Mouse (Mus musculus): ENCODE data around the gene Vps9d1. TPM values are rescaled to one million over a fixed set of nuclear protein-coding genes. Genes with fewer than 3 reads are reported as not detected.
"Not testable (repeated sequence)": the region's sequence is repeated elsewhere in the genome, so short reads cannot be mapped to it uniquely, and the experiment has no call there.

Vps9d1 gene
- total RNA-seq, 2 experiments from 2014 or later, result 11.7 to 12.0 TPM

DNA sequence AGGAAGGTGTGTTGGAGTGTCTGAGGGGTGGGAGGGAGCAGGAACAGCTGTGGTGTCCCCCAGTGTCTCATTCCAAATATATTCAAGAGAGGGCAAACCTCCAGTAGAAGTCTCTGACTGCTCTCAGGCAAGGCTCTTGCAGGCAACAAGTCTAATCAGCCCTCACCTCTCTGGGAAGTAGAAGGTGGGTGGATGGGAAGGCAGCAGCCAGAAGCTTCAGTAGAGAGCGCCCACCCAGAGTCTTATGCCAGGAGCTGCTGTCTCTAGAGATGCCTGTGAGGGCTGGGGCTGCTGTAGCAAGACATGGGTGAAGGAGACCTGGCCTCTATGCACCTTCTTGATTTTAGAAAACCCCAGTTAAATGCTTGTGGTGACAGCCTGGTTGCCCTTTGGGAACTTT, 25.7 kb downstream of the Vps9d1 start:
- DNase-seq, result no peak
- intact Hi-C loops (cut with DNase I; ENCODE audit: low total_unique reads), result no loop called here

DNA sequence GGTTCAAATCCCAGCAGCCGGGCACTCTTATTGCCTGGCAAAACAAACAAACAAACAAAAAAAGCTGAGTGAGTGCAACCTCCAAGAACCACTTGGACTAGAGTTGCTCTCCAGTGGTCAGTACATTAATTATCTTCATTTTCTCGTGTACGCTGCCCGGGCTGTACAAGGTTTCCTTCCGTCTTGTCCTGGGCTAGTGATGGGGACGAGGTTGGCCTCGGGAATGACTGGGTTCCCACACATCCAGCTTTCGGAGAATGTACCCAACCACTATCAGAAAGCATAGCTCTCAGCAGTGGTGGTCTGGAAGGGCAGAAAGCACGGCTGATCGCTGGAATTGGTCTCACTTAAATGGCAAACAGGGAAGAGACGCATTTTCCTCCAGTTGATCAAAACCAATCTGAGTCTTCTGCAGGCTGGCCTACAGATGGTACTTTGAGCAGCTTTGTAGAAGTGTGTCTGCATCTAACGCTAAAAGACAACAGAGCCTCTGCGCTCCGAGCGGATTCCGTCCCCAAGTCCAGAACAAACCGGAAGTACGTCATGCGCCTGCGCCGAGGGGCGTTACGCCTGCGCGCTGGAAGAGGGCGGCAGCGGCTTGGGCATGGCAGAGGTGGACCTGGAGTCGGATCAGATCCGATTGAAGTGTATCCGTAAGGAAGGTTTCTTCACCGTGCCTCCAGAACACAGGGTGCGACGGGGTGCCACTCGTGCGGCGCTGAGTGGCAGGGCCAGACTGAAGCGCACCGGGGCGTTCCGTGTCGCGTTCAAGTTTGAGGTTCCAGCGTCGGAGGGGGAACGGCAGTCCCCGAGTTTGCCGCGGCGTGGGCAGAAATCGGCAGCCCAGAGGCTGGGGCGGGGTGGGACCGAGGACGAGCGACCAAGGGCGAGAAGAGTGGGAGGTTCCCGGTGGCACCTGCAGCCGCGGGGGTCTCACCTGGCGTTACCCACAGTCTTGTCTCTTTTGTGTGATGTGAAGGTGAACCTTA, 29.6 kb downstream of the Vps9d1 start, which contains the start of gene Cdk10:
TSS of gene Cdk10 (plus strand) at position 565 of the 989 bp plus-strand sequence.
- intact Hi-C loops (cut with DNase I; ENCODE audit: low total_unique reads), result no loop called here

DNA sequence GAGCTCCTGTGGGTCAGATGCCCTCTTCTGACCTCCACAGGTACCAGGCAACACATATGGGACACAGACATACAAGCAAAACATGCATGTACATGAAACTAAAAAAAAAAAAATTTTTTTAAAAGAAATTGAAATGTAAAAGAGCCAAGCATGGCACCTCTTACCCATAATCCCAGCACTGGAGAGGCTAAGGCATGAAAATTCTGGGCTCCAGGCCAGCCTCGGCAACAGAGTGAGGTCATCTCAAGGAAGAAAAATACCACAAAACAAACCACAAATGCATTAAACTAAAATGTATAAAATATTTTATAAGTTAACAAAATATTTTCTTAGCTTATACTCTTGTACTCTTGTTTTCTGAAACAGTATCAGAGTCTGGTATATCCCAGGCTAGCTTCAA, 33.2 kb downstream of the Vps9d1 start:
- intact Hi-C loops (cut with DNase I; ENCODE audit: low total_unique reads), result no loop called here
- DNase-seq, result no peak

More for the DNA sequence above, 29.6 kb downstream of the Vps9d1 start, which contains the start of gene Cdk10:
- peak; percentile 93 for DNase-seq

DNA sequence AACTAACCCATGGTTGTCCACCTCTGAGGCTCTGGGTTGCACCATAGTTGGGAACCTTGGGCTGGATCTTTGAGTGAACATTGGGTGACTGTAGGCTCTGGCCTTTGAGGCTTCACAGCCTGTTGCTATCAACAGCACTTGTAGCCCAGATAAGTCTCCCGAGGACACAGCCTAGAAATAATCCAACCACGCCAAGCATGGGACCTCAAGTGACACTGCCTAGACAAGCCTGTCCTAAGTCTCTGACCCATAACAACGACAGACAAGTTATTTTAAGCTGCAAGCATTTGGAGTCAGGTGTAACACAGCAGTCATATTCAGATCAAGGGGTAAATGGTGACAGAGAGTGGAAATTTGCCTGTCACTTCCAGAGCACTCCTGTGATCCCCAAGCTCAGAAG, 38.7 kb downstream of the Vps9d1 start:
- DNase-seq, result no peak
- intact Hi-C loops (cut with DNase I; ENCODE audit: low total_unique reads), result no loop called here

DNA sequence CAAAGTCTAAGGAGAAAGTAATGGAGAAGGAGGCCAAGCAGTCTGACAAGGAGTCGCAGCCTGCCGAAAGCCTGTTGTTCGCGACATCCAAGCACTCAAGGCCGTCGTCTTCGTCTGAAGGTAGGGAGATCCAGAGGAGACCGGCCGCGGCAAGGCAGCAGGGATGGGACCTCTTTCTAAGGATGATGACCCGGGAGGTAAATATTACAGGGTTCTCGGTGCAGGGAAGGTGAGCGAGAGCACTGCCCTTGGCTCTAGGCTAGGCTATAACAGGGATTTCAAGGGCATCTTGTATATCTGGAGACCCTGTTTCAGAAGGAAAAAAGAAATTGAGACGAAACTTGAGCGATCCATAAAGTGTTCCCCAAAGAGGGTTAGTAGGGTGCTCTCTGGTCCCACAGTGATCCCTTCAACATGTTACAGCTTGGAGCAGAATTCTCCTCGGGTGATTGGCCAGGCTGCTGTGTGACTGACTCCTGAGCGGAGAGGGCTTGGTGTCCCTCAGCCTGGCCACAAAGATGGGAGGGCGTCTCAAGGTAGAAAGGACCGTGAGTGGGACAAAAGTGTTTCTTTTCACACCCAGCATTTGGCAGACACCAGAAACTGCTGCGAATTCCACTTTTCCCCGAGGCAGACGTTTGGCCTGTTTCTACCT, 40.9 kb downstream of the Vps9d1 start:
- DNase-seq, result no peak
- intact Hi-C loops (cut with DNase I; ENCODE audit: low total_unique reads), result no loop called here

DNA sequence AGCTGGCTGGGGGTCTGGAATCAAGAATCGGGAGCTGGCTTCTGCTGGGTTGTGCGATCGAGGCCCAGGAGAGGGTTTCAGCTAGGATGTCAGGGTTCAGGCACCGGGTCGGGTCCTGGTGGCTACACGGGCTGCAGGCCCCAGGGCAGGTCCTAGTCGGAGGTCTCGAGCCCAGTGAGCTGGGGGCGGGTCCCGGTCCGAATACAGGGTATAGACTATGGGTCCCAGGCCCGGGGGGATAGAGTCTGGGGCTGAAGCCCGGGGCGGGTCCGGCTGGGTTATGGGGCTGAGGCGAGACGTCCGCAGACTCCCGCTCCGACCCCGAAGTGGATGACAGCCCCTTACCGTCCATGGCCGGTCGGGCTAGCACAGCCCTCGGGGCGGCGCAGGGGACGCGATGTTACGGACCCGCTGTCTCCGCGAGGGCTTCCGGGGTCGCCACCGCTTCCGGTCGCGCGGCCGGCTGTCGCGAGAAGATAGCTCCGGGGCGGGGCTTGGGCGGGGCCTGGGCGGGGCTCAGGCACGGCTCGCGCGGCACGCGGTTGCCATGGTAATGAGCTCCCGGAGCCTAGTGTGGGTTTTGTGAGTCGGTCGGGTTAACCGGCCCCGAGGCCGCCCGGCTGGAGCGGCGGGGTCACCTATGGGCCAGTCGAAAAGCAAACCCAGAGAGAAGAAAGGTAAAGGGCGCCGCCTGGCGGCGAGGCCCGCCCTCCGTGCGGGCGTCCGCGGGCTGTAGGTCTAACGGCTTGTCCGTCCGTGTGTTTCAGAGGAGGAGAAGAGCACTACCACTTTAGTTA, 41.6 kb downstream of the Vps9d1 start, which contains the start of the genes Chmp1a and Spata33:
TSS of gene Chmp1a (minus strand) at position 443 of the 797 bp plus-strand sequence.
TSS of gene Spata33 (plus strand) at position 512 of the 797 bp plus-strand sequence.
- DNase-seq, result peak; percentile 88
- intact Hi-C loops (cut with DNase I; ENCODE audit: low total_unique reads), result no loop called here

DNA sequence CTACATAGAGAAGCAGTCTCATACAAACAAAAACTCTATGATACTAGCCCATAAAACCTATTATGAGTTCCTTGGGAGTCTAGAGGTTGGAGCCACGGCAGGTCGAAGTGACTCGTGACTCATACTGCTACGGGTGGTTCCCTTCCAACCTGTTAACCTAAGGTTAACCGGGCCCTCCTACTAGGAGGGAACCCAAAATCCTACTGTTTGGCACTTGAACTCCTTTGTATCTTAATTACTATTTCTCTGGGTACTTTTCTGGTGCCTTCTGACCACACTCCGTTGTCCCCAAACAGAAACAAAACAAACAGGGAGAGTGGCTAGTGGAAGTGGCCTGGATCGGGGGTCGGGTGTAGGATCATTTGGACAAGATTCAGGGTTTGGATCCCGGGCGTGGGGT, 42.3 kb downstream of the Vps9d1 start:
- intact Hi-C loops (cut with DNase I; ENCODE audit: low total_unique reads), result no loop called here
- DNase-seq, result no peak

DNA sequence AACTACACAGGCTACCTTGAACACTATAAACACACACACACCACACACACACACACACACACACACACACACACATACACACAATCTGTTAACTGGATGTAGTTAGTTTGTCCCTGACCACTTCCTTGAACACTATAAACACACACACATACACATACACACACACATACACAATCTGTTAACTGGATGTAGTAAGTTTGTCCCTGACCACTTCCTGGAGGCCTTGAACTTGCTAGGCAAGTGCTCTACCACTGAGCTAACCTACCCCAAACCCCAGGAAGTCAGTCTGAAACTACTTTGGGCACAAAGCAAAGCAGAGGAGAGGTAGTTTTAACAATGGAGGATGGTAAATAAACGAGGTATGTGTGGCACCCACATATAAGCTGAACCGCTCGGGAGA, 50.6 kb downstream of the Vps9d1 start:
- DNase-seq, result no peak
- intact Hi-C loops (cut with DNase I; ENCODE audit: low total_unique reads), result loop anchor here (5.0 kb wide), 1 partner anchor 96 kb away; no protein-coding TSS in a partner anchor

DNA sequence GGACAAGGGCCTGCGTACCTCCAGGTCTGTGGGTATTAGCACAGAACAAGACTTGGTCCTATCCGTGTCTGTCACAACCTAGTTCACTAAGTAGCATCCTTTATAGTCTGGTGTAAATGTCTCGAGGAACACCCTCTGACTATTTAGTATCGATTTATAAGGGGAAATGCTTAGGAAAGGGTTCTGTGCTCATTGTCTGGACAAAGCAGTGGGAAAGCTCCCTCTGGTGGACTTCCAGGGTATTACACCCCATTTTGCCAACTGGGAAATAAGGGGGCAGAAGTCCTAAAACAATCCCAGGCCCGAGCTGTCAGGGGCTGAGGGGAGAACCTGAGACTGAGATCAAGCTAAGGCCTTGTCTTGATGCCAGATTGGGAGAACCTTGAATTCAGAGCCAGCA, 51.9 kb downstream of the Vps9d1 start:
- intact Hi-C loops (cut with DNase I; ENCODE audit: low total_unique reads), result loop anchor here (5.0 kb wide), 1 partner anchor 95 kb away; no protein-coding TSS in a partner anchor
- peak; percentile 64 for DNase-seq

DNA sequence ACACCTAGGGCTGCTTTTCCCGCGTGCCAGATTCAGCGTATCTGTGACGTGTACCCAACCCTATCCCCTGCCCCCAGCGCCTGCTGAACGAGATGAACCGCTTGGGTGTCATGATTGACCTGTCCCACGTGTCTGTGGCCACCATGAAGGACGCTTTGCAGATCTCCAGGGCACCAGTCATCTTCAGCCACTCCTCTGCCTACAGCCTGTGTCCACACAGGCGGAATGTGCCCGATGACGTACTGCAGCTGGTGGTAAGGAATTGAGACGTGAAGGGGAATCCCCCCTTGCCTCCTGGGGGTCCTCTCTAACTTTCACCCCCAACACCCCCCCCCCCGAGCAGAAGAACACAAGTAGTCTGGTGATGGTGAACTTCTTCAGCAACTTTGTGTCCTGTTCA, 54.3 kb downstream of the Vps9d1 start:
- intact Hi-C loops (cut with DNase I; ENCODE audit: low total_unique reads), result loop anchor here (5.0 kb wide), 1 partner anchor 93 kb away; no protein-coding TSS in a partner anchor
- DNase-seq, result no peak

DNA sequence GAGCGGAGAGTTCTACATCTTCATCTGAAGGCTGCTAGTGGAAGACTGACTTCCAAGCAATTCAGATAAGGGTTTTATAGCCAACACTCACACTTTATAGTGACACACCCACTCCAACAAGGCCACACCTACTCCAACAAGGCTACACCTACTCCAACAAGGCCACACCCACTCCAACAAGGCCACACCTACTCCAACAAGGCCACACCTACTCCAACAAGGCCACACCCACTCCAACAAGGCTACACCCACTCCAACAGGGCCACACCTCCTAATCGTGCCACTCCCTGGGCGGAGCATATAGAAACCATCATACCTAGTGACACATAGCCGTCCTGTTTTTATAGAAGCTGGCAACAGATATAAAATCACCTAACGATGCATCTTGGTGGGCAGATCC, 57.1 kb downstream of the Vps9d1 start:
- intact Hi-C loops (cut with DNase I; ENCODE audit: low total_unique reads); DNase-seq: not testable (repeated sequence)

DNA sequence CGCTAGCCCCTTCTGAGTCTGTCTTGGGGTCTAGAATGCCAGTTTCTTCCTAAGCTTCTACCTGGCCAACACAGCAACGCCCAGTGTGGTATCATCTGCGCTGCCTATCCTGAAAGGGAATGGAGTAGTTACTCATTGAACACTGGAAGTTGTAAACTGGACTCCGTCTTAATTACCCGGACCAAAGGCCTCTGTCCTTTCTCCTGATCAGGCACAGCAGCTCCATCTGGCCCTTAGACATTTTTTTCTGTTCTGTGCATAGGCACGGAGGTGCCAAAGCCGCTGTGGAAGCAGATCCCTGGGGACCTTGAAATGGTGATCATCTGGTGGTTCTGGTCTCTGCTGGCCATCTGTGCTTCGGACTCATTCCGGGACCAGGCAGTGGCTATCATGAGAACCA, 60.4 kb downstream of the Vps9d1 start:
- DNase-seq, result no peak
- intact Hi-C loops (cut with DNase I; ENCODE audit: low total_unique reads), result no loop called here

Other genes starting within 250 kb of the Vps9d1 start
- gene Ankrd11, start 212.1 kb downstream of the Vps9d1 start, total RNA-seq (2021), result 10 to 100 TPM; 40.2 to 43.2 TPM
- 10 to 100 TPM; 49.0 to 59.2 TPM for gene Spg7, start 191.4 kb downstream of the Vps9d1 start, total RNA-seq (2021)
- 100 to 1,000 TPM; 517 to 627 TPM for gene Rpl13, start 152.0 kb downstream of the Vps9d1 start, total RNA-seq (2021)
- gene Cpne7, start 137.0 kb downstream of the Vps9d1 start, total RNA-seq (2021), result under 1 TPM; 0.31 to 0.73 TPM
- gene Sult5a1, start 96.0 kb downstream of the Vps9d1 start, total RNA-seq (2021), result 1 to 10 TPM; 5.7 to 6.9 TPM
- gene Dpep1, start 68.1 kb downstream of the Vps9d1 start, total RNA-seq (2021), result 10 to 100 TPM; 11.8 to 20.9 TPM
- 10 to 100 TPM; 41.6 to 53.3 TPM for gene Chmp1a, start 41.6 kb downstream of the Vps9d1 start, total RNA-seq (2021)
- 1 to 10 TPM; 1.6 to 1.8 TPM for gene Spata33, start 41.5 kb downstream of the Vps9d1 start, total RNA-seq (2021)
- gene Cdk10, start 29.5 kb downstream of the Vps9d1 start, total RNA-seq (2021), result 10 to 100 TPM; 11.5 to 12.0 TPM
- gene Spata2l, start 18.1 kb downstream of the Vps9d1 start, total RNA-seq (2021), result 1 to 10 TPM in 1 of 2 experiments, under 1 TPM in 1; 0.86 to 1.4 TPM
- gene Zfp276, start 153 bp downstream of the Vps9d1 start, total RNA-seq (2021), result 1 to 10 TPM; 5.6 to 6.0 TPM
- gene Fanca, start 64.2 kb upstream of the Vps9d1 start, total RNA-seq (2021), result 1 to 10 TPM in 1 of 2 experiments, under 1 TPM in 1; 0.92 to 1.3 TPM
- under 1 TPM; 0.44 to 0.92 TPM for gene Spire2, start 78.4 kb upstream of the Vps9d1 start, total RNA-seq (2021)
- 100 to 1,000 TPM; 140 to 162 TPM for gene Tcf25, start 119.4 kb upstream of the Vps9d1 start, total RNA-seq (2021)
- not detected for gene Mc1r, start 152.8 kb upstream of the Vps9d1 start, total RNA-seq (2021)
- gene Tubb3, start 157.1 kb upstream of the Vps9d1 start, total RNA-seq (2021), result under 1 TPM in 1 of 2 experiments, not detected in 1; 0.16 TPM
- 10 to 100 TPM; 36.2 to 36.3 TPM for gene Def8, start 169.2 kb upstream of the Vps9d1 start, total RNA-seq (2021)
- 10 to 100 TPM; 35.4 to 36.3 TPM for gene Afg3l1, start 223.6 kb upstream of the Vps9d1 start, total RNA-seq (2021)